Mouse (Mus musculus) fat pad, adult 2 months (tissue): Measurements from ENCODE around the gene Trh.

Experiments used
- DNase-seq: peaks from one replicate; pipeline ENCODE4 v3.0.0-alpha.2; 2011; ENCODE audit warnings: low read depth, low spot score; ENCODE audit errors: extremely low read depth

Gene Trh

GRCm38 (mm10) chr6:92244591-92244990 lies at the start of gene Trh:
TSS of gene Trh (minus strand) at chr6:92244650.
- DNase-seq: no peak

DNA sequence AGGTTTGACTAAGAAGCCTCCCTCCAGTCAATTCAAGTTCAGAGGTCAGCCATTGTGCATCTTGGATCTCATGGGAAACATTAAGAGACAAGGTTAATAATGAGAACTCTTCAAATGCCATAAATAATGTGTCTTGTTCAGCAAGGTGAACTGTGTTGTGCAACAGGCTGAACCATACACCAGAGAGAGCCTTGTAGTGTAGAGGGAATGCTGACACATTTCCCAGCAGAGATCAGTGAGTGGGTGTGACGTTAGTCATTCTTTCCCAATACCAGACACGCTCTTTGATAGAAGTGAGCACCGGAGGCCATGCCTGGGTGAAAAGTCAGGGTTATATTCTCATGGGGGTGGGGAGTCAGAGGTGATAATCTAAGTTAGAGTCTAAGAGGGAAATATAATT lies 46.4 kb upstream of the Trh start:
- peak; percentile 88 for DNase-seq

- DNase-seq: no peak
Observed at GRCm38 (mm10) chr6:92286889-92287288, 42.4 kb upstream of the Trh start.

GRCm38 (mm10) chr6:92286258-92286888 lies 41.9 kb upstream of the Trh start:
- no peak for DNase-seq

- DNase-seq: no peak
Observed at GRCm38 (mm10) chr6:92285559-92285958, 41.1 kb upstream of the Trh start.

GRCm38 (mm10) chr6:92277179-92277578 lies 32.7 kb upstream of the Trh start:
- DNase-seq: no peak

DNA sequence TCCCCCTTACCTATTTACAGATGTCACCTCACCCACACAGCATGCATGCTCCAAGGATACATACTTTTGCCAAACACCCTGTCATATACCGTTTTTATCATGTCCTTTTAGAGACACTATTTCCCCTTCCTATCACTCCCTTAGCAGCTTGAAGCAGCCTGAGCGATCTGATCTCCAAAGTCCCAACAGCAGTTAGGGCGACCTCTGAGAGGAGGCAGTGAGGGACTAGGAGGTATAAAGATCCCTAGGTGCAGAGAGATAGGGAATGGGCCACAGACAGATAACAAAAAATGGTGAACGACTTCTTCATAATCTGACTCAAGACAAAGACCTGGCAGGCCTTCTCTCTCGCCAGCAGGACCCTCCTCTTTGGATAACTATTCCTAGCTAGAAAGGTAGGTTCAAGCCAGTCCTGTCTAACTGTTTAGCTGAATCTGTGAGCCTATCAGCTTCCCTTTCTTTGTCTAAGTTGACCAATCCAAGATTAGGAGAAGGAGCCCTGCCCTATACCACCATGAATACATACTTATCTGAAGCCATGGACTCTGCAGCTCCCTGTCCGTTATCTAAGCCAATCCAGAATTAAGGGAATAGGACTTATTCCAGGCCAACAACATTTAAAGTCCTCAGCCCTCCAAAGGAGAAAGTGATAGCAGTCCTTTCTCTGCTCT lies 29.3 kb upstream of the Trh start:
- no peak for DNase-seq

- no peak for DNase-seq
Observed at GRCm38 (mm10) chr6:92272601-92273000, 28.2 kb upstream of the Trh start.

DNA sequence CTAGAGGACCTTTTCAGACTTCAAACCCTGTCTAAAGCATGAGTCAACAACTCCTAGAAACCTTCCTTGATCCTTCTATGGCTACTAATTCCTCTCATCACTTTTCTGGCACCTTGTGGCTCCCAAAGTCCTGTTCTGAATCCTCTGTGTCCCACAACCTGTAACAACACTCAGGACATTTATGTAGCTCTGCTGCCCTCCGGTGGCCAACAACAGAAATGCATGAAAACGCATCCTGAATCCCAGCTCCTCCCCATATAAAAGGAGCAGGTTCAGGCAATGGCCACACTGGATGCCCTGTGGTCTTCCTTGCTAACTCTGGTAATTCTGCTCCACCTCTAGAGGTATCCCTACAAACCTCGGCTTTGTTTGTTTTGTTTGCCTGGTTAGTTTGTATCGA lies 24.6 kb upstream of the Trh start:
- DNase-seq: no peak

GRCm38 (mm10) chr6:92268001-92268400 lies 23.6 kb upstream of the Trh start:
- DNase-seq: no peak

DNA sequence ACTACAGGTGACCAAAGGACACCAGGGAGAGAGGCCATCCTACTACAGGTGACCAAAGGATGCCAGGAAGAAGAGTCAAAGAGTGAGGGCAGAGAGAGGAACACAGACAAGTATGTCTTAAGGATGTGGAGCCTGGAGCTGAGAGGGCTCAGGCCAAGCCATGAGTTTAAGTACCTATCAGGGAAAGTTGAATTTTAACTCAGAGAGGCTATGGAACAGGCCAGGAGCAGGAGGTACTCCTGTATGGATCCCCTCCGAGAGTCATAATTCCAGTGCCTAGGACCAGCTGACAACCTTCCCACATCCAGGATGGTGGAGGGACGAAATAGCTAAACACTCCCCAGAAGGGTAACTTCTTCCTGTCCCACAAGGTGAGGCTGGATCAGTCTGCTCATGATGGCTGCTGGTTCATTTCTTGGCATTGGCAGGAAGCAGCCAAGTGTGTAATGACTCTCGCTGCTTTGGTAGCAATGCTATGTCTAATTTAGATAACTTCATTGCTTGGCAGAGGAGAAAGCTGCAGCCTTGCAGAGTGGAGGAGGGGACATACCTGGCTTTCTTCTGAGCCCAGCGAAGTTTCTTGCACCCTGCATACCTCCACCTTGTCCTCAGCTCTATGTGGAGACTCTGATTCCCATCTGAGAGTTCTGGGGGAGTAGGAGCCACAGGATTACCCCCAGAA lies 16.9 kb upstream of the Trh start:
- DNase-seq: no peak

- no peak for DNase-seq
Observed at GRCm38 (mm10) chr6:92255346-92255745, 10.9 kb upstream of the Trh start.

GRCm38 (mm10) chr6:92253253-92253870 lies 8.9 kb upstream of the Trh start:
- DNase-seq: no peak

DNA sequence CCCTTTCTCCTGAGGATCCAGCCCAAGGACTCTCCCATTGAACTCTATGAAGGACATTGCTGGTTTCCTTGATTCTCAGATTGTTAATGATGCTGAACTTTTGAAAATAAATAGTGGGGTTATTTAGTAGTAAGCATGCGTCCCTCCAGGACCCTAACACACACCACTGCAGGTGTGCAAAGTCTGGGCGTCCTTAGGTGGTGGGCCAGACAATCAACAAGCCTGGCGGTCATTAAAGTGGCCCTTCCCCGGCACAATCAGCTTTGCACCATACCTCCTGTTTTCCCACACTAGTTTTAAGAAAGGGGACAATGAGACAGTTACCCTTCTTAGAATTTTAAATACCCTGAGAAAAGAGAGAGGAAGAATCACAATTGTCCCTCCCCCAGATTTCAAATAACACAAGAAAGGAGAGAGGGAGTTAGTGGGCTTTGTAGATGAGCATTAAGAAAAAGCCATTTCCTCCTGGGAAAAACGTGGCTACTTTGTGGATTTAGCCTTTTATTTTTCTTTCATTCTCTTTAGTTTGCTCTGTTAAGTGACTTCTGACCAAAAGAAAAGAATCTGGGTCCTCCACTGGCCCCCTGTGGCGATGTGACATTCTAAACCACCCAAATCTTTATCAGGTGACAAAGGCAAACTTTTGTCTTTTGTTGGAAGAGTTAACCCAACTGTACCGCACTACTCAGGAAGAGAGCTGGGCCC lies 2.9 kb upstream of the Trh start:
- DNase-seq: no peak

DNA sequence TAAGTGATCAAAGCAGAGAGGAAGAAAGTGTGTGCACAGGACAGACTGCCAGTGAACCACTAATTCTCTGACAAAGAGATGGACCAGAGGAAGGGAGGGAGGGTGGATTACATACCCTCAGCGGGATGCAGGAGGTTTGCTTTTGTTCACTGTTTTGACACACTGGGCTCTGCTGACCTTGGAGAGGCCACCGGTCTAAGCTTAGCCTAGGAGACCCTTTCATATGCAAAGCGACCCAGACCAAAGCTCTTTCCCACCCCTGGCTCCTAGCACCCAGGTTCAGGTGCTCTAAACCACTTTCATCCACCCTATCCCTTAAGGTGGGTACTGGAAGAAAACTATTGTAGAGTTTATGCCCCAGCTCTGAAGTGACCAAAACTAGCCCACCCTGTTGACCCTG lies 1.9 kb upstream of the Trh start:
- no peak for DNase-seq

DNA sequence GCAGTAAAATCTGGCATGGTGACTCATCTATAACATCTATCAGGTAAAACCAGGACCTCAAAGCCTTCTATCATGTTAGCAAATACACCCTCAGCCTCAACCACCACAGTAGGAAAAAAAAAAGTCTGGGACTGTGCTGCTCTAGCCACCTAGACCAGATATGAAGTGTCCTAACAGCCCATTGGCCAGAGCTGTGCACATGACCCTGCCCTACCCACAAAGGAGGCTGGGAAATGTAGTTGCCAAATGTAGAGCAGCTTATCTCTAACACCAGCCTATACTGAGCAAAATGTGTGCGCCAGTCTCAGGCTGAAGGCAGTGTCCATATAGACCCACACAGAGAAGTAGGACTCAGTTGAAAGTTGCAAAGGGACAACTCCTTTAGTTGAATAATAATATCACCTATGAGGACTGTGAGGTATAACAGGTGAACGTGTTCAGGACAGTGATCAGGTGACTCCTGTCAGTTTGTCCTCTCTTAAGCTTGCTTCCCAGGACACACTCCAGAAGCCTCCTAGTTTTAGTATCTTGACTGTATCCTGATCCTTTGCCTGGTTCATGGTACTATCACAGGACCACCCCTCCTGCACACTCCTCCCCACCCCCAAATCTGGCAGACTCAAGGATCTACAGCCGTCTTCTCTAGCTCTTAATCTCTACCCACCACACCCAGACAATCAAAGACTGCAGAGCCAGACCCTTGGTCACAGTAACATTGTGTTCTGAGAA lies 3.1 kb downstream of the Trh start:
- DNase-seq: no peak

GRCm38 (mm10) chr6:92235036-92235435 lies 9.4 kb downstream of the Trh start:
- no peak for DNase-seq

GRCm38 (mm10) chr6:92231762-92232161 lies 12.7 kb downstream of the Trh start:
- no peak for DNase-seq

DNA sequence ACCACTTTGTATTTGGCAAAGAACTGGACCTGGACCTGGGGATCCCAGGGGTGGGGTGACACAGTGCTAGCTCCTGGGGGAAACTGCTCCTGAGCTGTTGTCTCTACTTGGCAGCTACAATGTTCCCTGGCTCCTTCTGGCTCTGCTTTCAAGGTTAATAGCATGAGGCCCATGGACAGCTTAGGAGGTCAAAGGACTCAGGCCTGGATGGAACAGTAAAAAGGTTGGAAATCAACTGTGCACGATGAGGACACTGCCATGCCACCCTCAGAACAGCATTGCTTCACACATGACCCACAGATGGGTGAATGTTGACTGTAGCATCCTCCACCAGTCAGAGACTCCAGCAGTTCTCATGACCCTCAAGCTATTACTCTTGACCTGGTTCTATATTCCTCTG lies 13.1 kb downstream of the Trh start:
- no peak for DNase-seq

GRCm38 (mm10) chr6:92229586-92229985 lies 14.9 kb downstream of the Trh start:
- DNase-seq: no peak

DNA sequence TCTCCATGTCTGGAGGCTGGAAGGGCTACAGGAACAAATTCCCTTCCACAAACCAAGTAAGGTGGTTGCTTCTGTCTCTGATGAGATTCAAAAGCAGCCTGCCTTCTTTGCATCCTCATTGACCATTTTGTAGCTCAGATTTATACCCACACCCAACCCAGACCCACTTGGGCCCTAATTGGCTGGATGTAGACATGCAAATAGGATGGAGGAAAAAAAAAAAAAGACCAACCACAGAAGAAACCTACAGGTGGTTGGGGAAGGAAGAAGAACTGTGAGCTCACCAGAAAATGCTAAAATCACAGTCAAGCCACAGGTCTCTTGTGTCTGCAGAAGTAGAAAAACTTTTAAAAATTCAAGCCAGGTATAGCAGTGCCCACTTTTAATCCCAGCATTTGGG lies 15.3 kb downstream of the Trh start:
- DNase-seq: no peak
